Mouse (Mus musculus): ENCODE data around the gene Prss41.
A peak's percentile ranks its signal among the peaks of the same experiment; 100 is the strongest.

Prss41 gene

GRCm38 (mm10) chr17:23802746-23803365 is 41.1 kb downstream of the Prss41 start:
- TF ChIP-seq POU5F1 (IDR thresholded peaks at IDR 0.05; ENCODE audit: borderline replicate concordance, low read length) = no peak
- no peak for TF ChIP-seq NANOG (IDR thresholded peaks at IDR 0.05; ENCODE audit: borderline replicate concordance, low read length)
- TF ChIP-seq CTCF (conservative IDR thresholded peaks at IDR 0.05; ENCODE audit: low read length) = no peak
- Histone ChIP-seq H3K27me3 (ENCODE audit: insufficient read depth, low read length) (no peaks in the 10 kb centered on the region), H3K4me3 (replicated peaks; ENCODE audit: low read length) (peak overlapping the region; percentile 98), H3K9me3 (ENCODE audit: low read length) (peaks cover 7% of the 10 kb centered on the region; the same call in 1 of the 2 replicates), H3K4me1 (replicated peaks; ENCODE audit: low read depth, low read length) (peaks cover 41% of the 10 kb centered on the region), H3K36me3 (ENCODE audit: insufficient read depth, low read length) (peaks cover 25% of the 10 kb centered on the region)

DNA sequence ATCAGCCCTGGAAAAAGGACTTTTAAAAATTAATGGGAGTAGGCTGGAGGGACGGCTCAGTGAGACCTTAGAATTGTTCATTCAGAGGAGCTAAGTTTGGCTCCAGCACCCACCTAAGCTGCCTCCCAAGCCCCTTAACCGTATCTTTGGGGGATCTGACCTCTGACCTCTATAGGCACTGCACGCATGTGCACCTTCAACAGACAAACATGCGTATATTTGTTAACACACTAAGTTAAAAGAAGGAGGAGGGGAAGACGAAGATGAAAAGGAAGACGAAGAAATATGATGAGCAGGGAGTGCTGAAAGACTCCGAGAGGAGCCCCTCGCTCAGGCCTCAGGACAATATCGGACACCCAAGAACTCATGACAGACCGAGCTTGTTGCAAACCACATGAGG is 42.3 kb downstream of the Prss41 start:
- TF ChIP-seq CTCF (conservative IDR thresholded peaks at IDR 0.05; ENCODE audit: low read length) (no peak), NANOG (IDR thresholded peaks at IDR 0.05; ENCODE audit: borderline replicate concordance, low read length) (no peak)
- H3K27me3 ChIP-seq (ENCODE audit: insufficient read depth, low read length) = no peaks in the 10 kb centered on the region
- peaks cover 29% of the 10 kb centered on the region for H3K4me1 ChIP-seq (replicated peaks; ENCODE audit: low read depth, low read length)
- no peaks in the 10 kb centered on the region for H3K9me3 ChIP-seq (ENCODE audit: low read length)
- 0 out of 2 replicates have a peak overlapping the region, but pooled peaks have one; percentile 20 for H3K4me3 ChIP-seq (replicated peaks; ENCODE audit: low read length)
- peaks cover 12% of the 10 kb centered on the region for H3K36me3 ChIP-seq (ENCODE audit: insufficient read depth, low read length)

DNA sequence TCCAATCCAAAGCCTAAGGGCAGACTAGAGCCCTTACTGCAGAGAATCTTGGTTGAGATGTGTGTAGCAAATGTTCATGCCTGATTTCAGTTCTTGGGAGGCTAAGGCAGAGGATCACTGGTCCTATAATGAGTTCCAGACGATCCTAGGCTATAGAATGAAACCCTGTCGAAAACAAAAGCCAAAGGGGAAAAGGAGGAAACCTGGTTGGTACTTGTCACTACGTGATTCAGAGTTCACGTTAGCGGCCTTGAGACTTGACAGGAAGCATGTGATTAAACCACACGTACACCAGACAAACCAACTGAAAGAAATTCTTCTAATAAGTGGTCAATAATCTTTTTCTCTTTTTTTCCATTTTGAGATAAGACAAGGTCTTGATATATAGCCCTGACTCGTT is 46.7 kb downstream of the Prss41 start:
- TF ChIP-seq POU5F1 (IDR thresholded peaks at IDR 0.05; ENCODE audit: borderline replicate concordance, low read length) (no peak), CTCF (conservative IDR thresholded peaks at IDR 0.05; ENCODE audit: low read length) (no peak), NANOG (IDR thresholded peaks at IDR 0.05; ENCODE audit: borderline replicate concordance, low read length) (no peak)
- Histone ChIP-seq H3K4me1 (replicated peaks; ENCODE audit: low read depth, low read length) (peaks cover 17% of the 10 kb centered on the region), H3K4me3 (replicated peaks; ENCODE audit: low read length) (no peak overlapping the region), H3K9me3 (ENCODE audit: low read length) (no peaks in the 10 kb centered on the region), H3K27me3 (ENCODE audit: insufficient read depth, low read length) (peaks cover 5% of the 10 kb centered on the region; the same call in 1 of the 2 replicates), H3K36me3 (ENCODE audit: insufficient read depth, low read length) (no peaks in the 10 kb centered on the region)

DNA sequence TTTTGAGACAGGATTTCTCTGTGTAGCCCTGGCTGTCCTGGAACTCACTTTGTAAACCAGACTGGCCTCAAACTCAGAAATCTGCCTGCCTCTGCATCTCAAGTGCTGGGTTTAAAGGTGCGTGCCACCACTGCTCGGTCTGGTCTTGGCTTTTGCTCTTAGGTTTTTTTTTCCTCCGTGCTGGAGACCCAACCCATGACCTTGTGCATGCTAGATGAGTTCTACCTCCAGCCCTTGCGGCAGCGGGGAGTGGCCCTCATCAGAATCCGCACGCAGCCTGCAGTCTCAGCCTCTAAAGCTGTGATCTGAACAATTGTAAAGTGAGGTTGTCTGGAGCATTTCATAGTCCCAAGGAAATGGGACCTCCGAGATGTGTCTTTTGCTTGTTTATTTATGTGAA is 48.6 kb downstream of the Prss41 start:
- Histone ChIP-seq H3K27me3 (ENCODE audit: insufficient read depth, low read length) (peaks cover 21% of the 10 kb centered on the region), H3K36me3 (ENCODE audit: insufficient read depth, low read length) (no peaks in the 10 kb centered on the region), H3K9me3 (ENCODE audit: low read length) (no peaks in the 10 kb centered on the region), H3K4me3 (replicated peaks; ENCODE audit: low read length) (no peak overlapping the region), H3K4me1 (replicated peaks; ENCODE audit: low read depth, low read length) (peaks cover 30% of the 10 kb centered on the region)
- TF ChIP-seq CTCF (conservative IDR thresholded peaks at IDR 0.05; ENCODE audit: low read length) (no peak), POU5F1 (IDR thresholded peaks at IDR 0.05; ENCODE audit: borderline replicate concordance, low read length) (no peak), NANOG (IDR thresholded peaks at IDR 0.05; ENCODE audit: borderline replicate concordance, low read length) (no peak)

GRCm38 (mm10) chr17:23791079-23791357 is 53.0 kb downstream of the Prss41 start:
- no peak for TF ChIP-seq CTCF (conservative IDR thresholded peaks at IDR 0.05; ENCODE audit: low read length)
- Histone ChIP-seq H3K9me3 (ENCODE audit: low read length) (no peaks in the 10 kb centered on the region), H3K27me3 (ENCODE audit: insufficient read depth, low read length) (peaks cover 22% of the 10 kb centered on the region), H3K4me3 (replicated peaks; ENCODE audit: low read length) (peak overlapping the region; percentile 69), H3K36me3 (ENCODE audit: insufficient read depth, low read length) (no peaks in the 10 kb centered on the region), H3K4me1 (replicated peaks; ENCODE audit: low read depth, low read length) (peaks cover 59% of the 10 kb centered on the region)

DNA sequence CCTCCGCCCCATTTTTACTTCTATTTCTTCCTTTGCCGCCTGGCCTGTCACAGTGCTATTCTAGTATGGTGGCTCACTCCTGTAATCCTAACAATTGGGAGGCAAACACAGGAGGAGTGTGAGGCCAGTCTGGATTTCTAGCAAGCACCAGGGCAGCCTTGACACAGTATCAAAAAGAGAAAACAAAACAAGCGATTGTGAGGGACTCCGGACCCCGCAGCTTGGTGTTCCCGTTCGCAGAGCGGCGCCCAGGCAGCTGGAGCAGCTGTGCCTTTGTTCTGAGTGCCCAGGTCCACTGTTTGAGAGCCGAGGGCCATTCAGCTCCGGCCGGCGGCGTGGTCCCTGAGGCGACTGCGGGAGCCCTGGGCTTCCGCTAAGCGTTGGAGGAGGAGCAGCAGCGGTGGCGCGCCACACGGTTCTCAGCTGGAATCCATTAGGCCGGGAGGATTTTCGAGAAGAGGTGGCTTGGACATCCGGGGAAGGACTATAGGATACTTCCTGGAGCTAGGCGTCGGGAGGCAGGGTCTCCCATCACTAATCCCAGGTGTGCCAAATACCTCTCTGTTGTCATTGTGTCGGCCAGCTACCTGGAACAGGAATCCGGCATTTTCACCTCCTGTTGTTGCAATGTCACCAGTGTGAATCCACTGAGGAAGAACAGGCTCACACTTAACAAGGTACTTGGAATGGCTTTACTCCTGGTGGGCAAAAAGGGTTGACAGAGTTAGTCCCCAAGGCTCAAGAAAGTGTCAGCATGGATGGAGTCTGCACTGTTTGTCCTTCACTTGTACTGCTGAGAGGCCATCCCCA is 53.5 kb downstream of the Prss41 start, which contains the start of gene Srrm2:
Srrm2 (plus strand) TSS at position 264 of the 810 bp plus-strand sequence.
- no peaks in the 10 kb centered on the region for H3K9me3 ChIP-seq (ENCODE audit: low read length)
- H3K36me3 ChIP-seq (ENCODE audit: insufficient read depth, low read length) = no peaks in the 10 kb centered on the region
- peaks cover 58% of the 10 kb centered on the region for H3K4me1 ChIP-seq (replicated peaks; ENCODE audit: low read depth, low read length)
- TF ChIP-seq CTCF (conservative IDR thresholded peaks at IDR 0.05; ENCODE audit: low read length) (no peak), POU5F1 (IDR thresholded peaks at IDR 0.05; ENCODE audit: borderline replicate concordance, low read length) (no peak), NANOG (IDR thresholded peaks at IDR 0.05; ENCODE audit: borderline replicate concordance, low read length) (no peak)
- H3K4me3 ChIP-seq (replicated peaks; ENCODE audit: low read length) = peak within 1 kb of the TSS; percentile 69
- peaks cover 25% of the 10 kb centered on the region for H3K27me3 ChIP-seq (ENCODE audit: insufficient read depth, low read length)

GRCm38 (mm10) chr17:23789749-23790268 is 54.2 kb downstream of the Prss41 start:
- TF ChIP-seq CTCF (conservative IDR thresholded peaks at IDR 0.05; ENCODE audit: low read length) = no peak
- TF ChIP-seq POU5F1 (IDR thresholded peaks at IDR 0.05; ENCODE audit: borderline replicate concordance, low read length) = 0 out of 2 replicates have a peak, but pooled peaks have one; percentile 60
- Histone ChIP-seq H3K36me3 (ENCODE audit: insufficient read depth, low read length) (no peaks in the 10 kb centered on the region), H3K4me1 (replicated peaks; ENCODE audit: low read depth, low read length) (peaks cover 62% of the 10 kb centered on the region), H3K27me3 (ENCODE audit: insufficient read depth, low read length) (peaks cover 31% of the 10 kb centered on the region), H3K4me3 (replicated peaks; ENCODE audit: low read length) (peak overlapping the region; percentile 69), H3K9me3 (ENCODE audit: low read length) (no peaks in the 10 kb centered on the region)

- peaks cover 31% of the 10 kb centered on the region for H3K27me3 ChIP-seq (ENCODE audit: insufficient read depth, low read length)
- H3K36me3 ChIP-seq (ENCODE audit: insufficient read depth, low read length) = no peaks in the 10 kb centered on the region
- H3K4me3 ChIP-seq (replicated peaks; ENCODE audit: low read length) = no peak overlapping the region
- peaks cover 59% of the 10 kb centered on the region for H3K4me1 ChIP-seq (replicated peaks; ENCODE audit: low read depth, low read length)
- no peak for TF ChIP-seq CTCF (conservative IDR thresholded peaks at IDR 0.05; ENCODE audit: low read length)
- no peak for TF ChIP-seq POU5F1 (IDR thresholded peaks at IDR 0.05; ENCODE audit: borderline replicate concordance, low read length)
- TF ChIP-seq NANOG (IDR thresholded peaks at IDR 0.05; ENCODE audit: borderline replicate concordance, low read length) = no peak
- no peaks in the 10 kb centered on the region for H3K9me3 ChIP-seq (ENCODE audit: low read length)
Measured at GRCm38 (mm10) chr17:23788973-23789372, 55.0 kb downstream of the Prss41 start.
